Mouse (Mus musculus) A20 (cell line): ENCODE measurements at regions not wholly inside any gene's neighbourhood (a gene's known extent, or its start where the extent isn't known, plus 50 kb on each side); places are given as distances from the start of the nearest gene placed in this dataset.

Source experiments
- DNase-seq: peaks from one replicate; pipeline ENCODE4 v3.0.0-alpha.2; 2011; ENCODE audit warnings: low read depth, low spot score

DNA sequence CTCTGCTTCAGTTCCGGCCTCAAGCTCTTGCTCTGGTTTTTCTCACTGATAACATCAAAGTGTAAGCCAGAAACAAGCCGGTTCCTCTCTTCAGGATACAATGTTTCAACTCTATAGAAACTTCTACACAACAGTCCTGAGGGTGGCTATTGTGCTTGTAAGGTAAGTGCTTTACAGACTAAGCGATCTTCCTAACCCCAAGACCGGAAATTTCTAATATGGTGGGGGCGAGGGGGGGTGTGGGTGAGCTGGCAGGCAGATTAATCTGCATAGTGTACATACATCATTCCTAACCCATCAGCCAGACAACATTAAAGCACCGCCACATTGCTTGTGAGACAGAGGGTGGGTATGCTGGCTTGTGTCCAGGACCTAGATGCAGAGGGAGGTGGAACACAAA lies 200.8 kb downstream of the Uaca start:
- no peak for DNase-seq

DNA sequence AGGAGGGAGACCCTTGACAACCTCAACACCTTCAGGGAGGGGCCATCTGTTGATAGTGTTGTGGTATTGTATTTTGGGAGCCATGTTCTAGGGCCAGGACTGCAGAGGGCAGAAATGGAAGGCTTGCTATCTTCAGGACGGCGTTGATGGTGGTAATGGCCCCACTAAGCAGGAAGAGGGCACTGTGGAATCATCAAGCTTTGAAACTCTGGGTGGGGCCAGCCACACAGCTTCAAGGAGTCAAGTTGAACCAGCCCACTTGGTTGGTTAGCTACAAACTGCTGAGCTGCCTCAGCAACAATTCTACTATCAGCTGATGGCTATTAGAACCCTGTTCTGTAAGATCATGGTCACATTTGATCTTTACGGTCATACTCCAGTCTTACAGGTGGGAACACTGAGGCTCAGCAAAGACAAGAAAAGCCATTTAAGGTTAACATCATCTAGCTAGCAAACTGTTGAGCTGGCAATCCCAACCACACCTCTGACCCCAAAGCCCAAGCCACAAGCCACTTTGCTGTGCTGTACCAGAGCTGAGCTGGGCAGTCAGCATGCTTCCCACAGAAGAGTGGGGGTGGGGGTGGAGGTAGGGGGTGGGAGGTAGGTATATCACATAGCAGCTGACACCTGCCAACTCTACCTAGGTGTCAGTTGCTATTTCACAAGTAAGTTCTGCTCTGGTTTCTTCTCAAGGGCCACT lies 203.9 kb downstream of the Uaca start:
- DNase-seq, result peak; percentile 64

DNA sequence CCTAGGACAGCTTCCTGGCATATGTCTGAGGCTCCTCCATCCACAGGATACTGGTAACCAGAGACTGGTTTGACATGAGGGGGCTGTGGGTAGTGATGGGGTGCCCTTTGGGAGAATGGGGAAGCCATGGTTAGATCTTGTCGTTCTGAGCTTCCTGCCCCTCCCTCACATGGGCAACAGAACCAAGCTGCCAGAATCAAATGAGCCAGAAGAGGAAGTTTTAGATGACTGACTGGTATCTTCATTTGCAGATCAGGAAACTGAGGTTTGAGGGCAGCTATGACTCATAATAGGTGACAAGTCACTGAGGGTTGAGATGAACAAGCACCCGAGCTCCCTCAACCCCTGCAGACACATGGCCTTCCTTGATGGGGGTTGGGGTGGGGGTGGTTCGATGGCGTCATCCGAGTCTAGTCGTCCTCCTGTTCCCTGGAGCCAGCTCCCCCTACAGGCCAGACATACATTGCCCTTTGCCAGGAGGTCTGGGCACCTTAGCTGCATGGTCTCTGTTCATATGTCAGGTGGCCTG lies 204.7 kb downstream of the Uaca start:
- DNase-seq, result peak; percentile 92

DNA sequence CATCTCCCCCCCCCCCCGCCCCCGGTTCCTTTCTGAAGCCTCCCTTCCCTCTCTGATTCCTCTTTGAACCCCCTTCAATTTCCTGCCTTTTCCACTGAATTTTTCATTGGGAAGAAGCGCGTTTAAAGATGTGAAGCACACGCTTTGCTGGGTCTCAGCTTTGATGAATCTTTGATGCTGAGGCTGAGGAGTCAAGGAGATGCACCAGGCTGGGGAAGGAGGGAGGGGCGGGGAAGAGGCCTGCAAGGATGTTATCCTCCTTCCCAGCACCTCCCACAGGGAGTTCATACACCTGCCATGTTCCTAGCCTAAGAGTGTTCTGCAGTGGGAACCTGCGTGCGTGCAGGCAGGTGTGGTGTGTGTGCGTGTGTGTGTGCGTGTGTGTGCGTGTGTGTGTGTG lies 205.9 kb downstream of the Uaca start:
- DNase-seq, result no peak

DNA sequence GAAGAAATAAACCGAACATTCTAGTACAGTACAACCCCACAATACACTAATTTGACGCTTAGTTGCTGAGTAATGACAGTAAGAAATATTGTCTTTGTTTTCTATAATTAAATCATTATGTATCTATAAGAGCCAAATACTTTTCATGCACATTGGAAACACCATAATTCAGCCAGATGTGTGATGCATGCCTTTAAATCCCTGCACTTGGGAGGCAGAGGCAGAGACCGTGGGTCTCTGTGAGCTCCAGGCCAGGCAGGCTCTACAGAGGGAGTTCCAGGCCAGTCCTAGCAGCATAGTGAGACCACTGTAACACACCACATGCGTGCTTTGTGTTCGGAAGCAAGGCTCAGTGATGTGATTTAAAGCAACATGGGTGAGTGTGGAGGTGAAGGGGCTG lies 208.2 kb downstream of the Uaca start:
- no peak for DNase-seq

DNA sequence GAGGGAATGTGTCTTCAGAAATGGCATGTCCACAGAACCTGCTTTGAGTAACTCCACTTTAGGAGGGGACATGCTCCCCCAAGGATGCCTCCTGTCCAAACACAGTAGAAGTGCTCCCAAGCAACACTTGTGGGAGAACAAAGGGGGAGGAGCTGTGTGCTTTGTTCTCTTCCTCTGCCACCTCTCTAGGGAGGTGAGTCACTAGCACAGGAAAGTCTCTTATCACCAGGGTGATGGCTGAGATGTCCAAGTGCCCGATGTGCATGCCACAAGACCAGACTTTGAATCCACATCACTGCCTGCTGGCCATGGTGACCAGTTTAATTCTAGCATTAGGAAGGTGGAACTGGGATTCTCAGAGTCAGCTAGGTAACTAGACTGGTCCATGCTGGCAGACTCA lies 214.1 kb downstream of the Uaca start:
- DNase-seq, result no peak

DNA sequence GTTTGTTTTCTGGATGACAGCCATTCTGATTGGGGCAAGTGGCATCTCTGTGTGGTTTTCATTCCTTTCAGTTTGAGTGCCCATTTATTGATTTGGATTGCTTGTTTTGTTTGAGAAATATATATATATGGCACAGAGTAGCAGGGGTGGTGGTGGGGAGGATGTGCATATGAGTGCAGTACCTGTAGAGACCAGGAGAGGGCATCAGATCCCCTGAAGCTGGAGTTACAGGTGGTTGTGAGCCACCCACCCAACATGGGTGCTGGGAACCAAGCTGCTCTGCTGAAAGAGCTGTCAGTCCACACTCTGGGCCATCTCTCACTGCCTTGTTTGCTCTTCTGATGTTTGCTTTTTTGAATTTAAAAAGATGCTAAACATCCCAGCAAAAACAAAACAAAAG lies 216.7 kb downstream of the Uaca start:
- peak; percentile 41 for DNase-seq

DNA sequence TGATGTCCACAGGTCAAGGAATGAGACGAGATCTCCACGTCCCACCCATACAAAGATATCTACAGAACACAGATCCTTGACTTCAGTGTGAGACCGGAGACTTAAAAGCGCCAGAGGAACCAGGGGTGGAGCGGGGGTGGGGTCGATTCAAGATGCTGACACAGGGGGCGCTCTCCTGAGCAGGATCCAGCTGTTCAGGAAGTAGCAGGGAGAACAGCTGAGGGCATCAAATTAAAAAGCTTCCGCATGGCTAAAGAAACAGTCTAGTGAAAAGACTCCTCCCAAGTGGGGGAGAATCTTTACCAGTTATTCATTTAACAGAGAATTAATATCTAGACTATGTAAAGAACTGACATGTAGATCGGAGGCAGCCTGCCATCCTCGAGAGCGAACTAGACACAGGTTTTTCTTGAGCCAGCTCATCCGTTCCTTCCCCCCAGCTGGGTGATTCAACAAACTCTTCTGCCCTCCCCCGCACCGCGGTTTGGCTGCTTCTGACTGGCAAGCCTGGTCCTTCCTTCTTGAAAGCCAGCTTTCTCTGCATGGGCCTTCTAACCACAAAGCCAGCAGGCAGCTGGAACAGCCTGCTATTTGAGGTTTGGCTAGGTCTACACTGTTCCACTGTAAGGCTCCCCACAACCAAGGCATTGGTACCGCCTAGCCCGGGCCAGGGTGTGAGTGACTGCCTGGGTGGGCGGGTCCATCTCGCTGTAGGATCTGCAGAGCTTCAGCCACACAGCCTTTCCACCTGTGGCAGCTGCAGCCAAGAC lies 218.6 kb downstream of the Uaca start:
- DNase-seq, result peak; percentile 77

DNA sequence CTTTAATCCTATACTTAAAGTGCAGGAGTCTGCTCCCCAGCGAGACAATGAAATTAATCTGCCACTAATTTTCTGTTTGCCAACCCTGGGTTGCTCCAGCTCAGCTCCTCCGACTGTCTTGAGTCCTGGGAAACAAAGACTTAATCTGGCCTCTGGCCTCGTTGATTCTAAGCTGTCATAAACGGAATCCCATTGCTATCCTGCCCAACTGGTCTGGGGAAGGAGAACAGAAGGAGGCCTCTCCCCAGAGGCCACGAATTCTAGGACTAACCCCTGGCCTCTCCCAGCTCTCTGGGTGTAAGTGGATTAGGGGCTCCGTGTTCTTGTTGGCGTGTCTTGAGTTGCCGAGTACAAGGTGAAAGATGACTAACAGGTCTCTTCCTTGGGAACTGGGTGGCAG lies 219.8 kb downstream of the Uaca start:
- DNase-seq, result no peak

DNA sequence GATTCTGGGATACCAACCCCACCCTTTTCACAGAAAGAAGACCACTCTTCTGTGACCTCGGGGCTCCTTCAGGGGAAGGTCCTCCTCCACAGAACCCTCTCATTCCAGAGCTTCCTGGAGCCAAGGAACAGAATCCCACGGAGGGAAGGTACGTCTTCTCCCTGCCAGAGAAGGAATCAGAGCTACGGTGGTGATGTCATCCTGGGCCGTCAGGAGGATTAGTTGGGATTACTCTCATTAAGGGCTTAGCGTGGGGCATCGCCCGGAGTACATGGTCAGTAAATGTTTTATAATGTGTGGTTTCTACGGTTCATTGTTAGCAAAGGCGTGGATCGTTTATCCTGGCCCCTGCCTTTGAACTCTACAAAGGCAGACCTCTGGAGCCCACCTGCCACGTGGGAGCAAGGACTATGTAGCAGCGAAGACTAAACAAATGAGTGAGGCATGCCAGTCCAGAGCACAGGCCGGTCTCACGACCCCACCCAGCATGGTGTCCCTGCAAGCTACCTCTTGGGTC lies 221.1 kb downstream of the Uaca start:
- DNase-seq, result no peak

DNA sequence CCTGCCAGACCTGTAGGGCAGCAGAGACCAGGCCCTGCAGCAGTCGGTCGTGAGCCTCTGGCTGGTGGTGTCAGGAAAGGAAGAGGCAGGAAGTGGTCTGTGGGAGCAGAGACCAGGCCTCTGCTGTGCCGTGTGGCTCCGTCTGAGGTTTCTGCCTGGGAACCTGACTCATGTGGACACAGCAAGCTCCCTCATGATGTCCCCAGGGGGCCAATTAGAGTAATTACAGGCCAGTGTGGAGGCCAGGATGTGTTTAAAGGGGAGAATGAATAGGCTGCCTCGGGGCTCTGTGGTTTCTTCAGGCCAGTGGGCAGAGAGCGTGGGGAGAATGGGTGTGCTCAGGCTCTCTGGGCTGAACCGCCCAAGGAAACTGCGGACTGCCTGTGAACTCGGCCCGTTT lies 222.3 kb downstream of the Uaca start:
- DNase-seq, result no peak

DNA sequence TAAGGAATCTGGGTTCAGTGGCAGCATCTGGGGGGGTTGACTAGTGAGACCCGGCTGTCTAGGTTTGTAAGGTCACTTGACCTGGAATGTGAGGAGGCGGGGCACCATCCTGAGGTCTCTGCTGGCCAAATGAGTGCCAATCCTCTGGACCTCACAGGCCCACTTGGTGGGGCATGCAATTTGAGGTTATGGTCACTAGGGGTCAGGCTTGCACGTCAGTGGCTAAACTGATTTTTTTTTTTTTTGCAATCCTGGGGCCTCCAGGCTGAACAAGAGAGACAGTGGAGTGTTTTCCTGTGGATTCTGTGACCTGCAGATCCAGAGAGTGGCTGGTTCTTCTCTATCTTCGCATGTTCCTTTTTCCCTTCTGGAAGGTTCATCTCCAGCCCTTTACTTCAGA lies 225.6 kb downstream of the Uaca start:
- DNase-seq, result peak; percentile 56

DNA sequence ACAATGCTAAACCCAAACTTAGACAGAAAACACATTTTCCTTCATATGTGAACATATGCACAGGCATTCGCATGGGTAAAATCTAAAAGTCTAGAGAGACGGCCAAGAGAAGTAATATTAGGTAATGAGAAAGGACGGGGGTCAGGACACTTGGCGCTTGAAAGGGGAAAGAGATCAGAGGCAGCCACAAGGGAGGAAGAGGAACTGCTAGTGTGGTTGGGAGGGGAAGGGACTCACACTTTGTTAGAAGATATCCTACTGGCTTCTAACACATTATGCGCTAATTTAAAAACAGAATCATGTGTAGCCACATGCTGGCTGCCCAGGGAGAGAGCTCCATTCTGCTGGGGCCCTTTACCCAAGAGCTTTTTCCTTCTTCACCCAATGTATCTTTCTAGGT lies 227.5 kb downstream of the Uaca start:
- DNase-seq, result peak; percentile 54

DNA sequence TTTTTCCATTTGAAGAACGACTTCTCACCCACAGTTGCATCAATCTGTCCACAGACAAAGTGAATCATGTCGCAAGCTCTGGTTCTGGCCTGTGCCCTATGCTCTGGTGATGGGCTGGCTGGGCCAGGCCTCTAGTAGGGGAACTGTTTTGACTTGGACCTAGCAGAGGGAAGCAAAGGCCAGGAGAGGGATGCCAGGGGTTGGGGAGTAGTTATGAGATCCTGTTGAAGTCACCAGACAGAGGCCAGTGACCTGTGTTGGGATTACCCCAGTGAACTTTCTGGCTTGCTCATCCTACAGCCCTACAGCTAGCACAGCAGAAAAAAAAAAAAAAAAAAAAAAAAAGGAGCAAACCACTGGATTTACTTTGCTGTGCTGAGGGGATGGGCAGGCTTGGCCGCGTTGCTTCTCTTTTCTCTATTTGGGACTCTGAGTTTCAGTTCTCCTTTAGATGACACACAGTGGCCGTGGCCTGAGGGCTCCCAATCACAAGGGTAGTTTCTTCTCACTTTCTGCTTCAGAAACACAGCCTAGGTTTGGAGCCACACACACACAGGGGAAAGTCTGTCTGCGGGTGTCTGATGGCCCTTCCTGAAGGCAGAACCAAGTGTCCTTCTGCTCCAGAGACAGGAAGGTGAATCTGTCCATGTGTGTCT lies 228.2 kb downstream of the Uaca start:
- peak; percentile 84 for DNase-seq

DNA sequence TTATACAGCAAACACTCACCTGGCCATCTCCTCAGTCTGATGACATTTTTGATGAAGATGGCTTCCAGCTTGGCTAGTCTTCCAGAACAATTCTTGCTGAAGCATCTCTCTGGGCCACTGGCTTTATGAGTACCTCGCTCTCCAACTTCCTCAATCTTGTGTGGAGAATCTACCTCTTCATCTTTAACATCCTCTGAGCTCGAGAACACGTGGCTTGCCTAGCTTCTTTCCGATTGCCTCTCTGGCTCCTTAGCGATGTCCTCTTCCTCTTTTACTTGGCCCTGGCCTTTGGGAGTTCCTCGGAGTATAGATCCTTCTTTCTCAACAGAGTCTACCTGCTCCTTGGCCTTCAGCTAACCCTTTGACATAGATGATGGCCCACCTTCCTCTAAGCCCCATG lies 231.0 kb downstream of the Uaca start:
- DNase-seq, result peak; percentile 51

DNA sequence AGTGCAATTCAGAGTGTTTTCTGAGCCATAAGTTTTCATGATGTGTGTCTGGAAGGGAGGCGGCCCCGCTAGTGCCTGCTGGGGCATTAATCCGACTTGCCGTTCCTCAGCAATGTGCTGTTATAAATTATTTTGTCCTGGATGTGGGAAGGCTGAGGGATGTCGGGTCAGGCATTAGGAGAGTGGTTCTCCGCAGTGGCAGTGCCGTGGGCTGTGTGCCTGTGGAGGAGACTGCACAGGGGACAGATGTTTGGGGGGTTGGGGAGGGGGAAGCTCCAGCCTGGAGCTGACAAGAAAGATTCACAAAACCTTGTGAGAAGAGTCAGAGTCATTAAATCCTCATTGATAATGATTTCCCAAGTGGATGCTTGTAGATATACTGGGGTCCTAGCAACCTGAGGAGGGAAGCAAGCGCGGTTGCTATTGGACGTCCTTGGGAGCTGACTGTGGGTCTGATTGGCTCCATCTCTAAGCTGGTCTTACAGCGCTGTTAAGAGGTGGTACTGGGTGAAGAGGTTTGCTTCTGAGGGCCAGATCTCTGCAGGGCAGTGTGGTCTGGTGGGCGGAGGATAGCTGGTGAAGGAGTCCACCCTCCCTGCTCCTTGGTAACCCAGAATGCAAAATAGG lies 234.5 kb downstream of the Uaca start:
- no peak for DNase-seq

DNA sequence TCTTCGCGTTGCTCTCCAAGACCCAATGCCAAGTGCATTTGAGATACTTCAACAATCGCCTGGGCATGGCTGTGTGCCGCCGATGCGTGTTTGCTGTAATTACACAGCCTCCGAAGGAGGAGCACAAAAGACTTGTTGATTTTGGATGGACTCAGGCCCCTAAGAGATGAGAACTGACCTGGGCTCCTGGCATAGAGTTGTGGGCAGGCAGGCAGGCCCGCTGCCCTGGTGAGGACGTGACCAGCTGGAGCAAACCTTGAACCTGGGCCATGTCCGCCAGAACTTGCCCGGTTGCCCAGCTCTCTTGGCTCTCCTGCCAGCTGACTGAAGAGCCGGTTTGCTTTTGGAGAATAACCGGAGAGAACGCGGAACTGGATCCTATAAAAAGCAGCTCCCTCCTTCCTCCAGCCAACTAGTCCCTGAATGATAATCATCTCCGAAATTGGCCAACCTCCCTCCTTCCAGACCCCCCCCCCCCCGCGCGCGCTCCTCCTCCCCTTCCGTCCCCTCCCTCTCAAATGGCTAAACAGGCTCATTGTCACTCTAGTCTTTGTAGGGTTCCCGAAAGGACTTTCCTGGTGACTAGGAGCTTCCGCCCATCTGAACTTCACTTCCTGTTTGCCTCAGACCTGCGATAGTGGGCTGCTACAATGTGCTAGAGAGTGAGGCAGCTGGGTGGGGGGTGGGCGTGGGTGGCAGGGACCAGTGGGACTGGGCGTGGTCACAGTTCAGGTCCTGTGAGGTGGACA lies 237.5 kb downstream of the Uaca start:
- DNase-seq, result no peak

DNA sequence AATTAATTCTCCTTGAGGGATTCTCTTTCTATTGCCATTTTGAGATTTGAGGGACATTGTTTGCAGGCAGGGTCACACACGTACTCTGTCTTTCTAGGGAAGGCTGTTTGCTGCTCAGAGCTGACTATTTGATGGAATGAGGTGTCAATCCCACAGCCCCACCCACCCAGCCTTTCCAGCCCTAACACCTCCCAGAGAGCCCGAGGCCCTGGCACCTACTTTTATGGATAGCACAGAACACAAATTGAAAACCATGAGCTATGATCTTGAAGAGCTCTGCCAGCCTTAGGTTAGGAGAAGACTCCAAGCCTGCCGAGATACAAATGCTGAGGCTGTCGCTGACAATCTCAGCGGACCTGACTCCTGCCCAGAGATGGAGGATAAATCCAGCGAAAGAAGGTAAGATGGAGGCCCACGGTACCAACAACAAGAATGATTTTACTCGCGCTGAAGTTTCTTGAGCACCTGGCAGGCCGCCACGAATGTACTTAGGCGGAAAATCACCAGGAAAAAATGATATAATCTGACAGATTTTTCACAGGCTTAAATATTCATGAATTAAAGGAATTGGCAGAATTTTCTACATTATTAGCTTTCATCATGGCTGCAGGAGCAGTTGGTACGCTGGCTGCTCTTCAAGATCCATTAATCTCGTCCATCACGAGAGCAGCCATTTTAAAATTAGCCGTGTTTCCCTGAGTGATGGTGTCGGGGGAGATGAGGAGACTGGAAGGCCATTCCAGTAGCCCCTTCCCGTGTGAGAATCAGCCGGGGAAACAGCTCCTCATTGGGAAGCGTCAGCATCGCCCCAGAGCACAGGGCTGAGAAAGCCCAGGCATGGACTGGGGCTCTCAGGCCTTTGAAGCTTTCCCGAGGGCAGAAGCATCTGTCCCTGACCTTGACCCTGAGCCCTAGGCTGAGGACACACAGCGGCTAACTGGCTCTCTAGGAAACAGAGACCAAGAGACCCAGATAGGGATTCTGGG lies 238.4 kb downstream of the Uaca start:
- DNase-seq, result no peak

DNA sequence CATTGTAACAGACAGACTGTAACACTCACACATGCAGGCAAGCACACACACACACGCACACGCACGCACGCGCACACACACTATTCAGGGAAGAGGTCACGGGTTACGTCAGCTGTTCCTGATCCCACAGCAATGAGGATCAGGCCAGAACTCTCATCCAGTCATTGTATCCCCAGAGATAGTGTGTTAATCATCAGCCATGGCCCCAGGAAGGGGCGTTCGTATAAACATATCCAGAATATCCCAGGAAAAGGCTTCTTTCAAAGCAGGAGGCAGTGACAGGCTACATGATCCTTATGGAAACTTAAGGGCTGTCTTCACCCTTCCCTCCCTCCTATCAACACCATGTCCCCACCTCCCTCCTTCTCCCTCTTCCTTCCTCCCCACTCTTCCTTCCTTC lies 239.3 kb downstream of the Uaca start:
- no peak for DNase-seq

DNA sequence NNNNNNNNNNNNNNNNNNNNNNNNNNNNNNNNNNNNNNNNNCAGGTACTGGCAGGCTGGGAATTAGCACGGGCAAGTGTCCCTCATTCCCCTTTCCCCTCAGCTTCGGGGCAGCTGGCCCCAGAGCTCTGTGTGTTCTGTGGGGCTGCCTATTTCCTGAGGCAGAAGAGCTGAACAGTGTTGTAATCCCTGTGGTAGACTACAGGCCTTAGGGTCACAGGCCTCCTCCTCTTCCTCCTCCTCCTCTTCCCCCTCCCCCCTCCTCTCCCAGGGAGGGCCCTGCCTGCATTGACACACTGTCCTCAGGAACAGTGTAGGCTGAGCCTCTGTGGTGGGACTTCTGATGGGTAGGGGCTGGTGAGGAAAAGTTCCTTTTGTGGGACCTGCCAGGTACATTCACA lies 247.7 kb downstream of the Uaca start:
- DNase-seq, result no peak
